In genomic region chr13:25019793-25020539, GRCm38 (mm10) we compare ENCODE assay signal across 8 mouse cellular contexts. TPM values are rescaled to one million over a fixed set of nuclear protein-coding genes. Genes with fewer than 3 reads are reported as not detected.
DNase-seq lines count a peak whose midpoint lies in the region; ATAC-seq and TF ChIP-seq lines count a peak whose summit lies in the region.

Gene Mrs2, minus strand, starts transcription at chr13:25020379.

- WGBS in embryonic facial prominence, embryonic 13.5 days: under 1% methylated on average over 83 of the region's 84 CpGs
- under 1% methylated on average over 82 of the region's 84 CpGs for WGBS in heart, adult 2 months
- under 1% methylated on average over 67 of the region's 84 CpGs for WGBS in limb, embryonic 13.5 days
- WGBS in midbrain, embryonic 16.5 days: under 1% methylated on average over 65 of the region's 84 CpGs

- peaks cover 13% of the 10 kb centered on the region; the same call in 1 of the 2 replicates for H3K36me3 ChIP-seq in embryonic facial prominence, embryonic 13.5 days
- peaks cover 6% of the 10 kb centered on the region for H3K36me3 ChIP-seq in heart, adult 2 months (ENCODE audit: control insufficient read depth, insufficient read depth, low read length)
- H3K36me3 ChIP-seq in limb, embryonic 13.5 days: 0 out of 2 replicates have a peak, but pooled peaks cover 7% of the 10 kb centered on the region
- H3K36me3 ChIP-seq in midbrain, embryonic 16.5 days (ENCODE audit: control insufficient read depth, insufficient read depth, low read length): no peaks in the 10 kb centered on the region

- peak; percentile 81 for ATAC-seq in embryonic facial prominence, embryonic 13.5 days (ENCODE audit: insufficient number of reproducible peaks, insufficient read depth, low FRiP score, low TSS enrichment, low read depth)
- ATAC-seq in limb, embryonic 13.5 days (ENCODE audit: low FRiP score, low read depth): peak; percentile 92
- ATAC-seq in midbrain, embryonic 16.5 days: peak; percentile 97

- peak within 1 kb of the TSS; percentile 89 for H3K9ac ChIP-seq in embryonic facial prominence, embryonic 13.5 days
- H3K9ac ChIP-seq in heart, adult 2 months (ENCODE audit: low read depth, low read length): peak within 1 kb of the TSS; percentile 98
- H3K9ac ChIP-seq in limb, embryonic 13.5 days: peak within 1 kb of the TSS; percentile 91
- peak within 1 kb of the TSS; percentile 86 for H3K9ac ChIP-seq in midbrain, embryonic 16.5 days (ENCODE audit: low read depth, low read length)

- H3K4me2 ChIP-seq in embryonic facial prominence, embryonic 13.5 days: peak within 1 kb of the TSS; percentile 76
- H3K4me2 ChIP-seq in limb, embryonic 13.5 days (replicated peaks): peak within 1 kb of the TSS; percentile 74
- peak within 1 kb of the TSS; percentile 86 for H3K4me2 ChIP-seq in midbrain, embryonic 16.5 days (ENCODE audit: low read length)

- TF ChIP-seq EP300 in heart, adult 2 months (IDR thresholded peaks at IDR 0.05; ENCODE audit: insufficient read depth, low read depth, low read length): peak; percentile 49; the same call in 1 of the 2 replicates

- TF ChIP-seq POLR2A in heart, adult 2 months (IDR thresholded peaks at IDR 0.05; ENCODE audit: insufficient read depth, low read depth, low read length): peak; percentile 97

- no peaks in the 10 kb centered on the region for H3K79me2 ChIP-seq in heart, adult 2 months (replicated peaks; ENCODE audit: control insufficient read depth, insufficient read depth, low read length)

- no peaks in the 10 kb centered on the region for H3K9me3 ChIP-seq in embryonic facial prominence, embryonic 13.5 days
- no peaks in the 10 kb centered on the region for H3K9me3 ChIP-seq in limb, embryonic 13.5 days
- no peaks in the 10 kb centered on the region for H3K9me3 ChIP-seq in midbrain, embryonic 16.5 days (replicated peaks; ENCODE audit: control insufficient read depth, low read length, poor library complexity, severe bottlenecking)

- H3K27me3 ChIP-seq in embryonic facial prominence, embryonic 13.5 days: no peaks in the 10 kb centered on the region
- no peaks in the 10 kb centered on the region for H3K27me3 ChIP-seq in heart, adult 2 months (ENCODE audit: control insufficient read depth, insufficient read depth, low read length)
- 0 out of 2 replicates have a peak, but pooled peaks cover 2% of the 10 kb centered on the region for H3K27me3 ChIP-seq in limb, embryonic 13.5 days
- no peaks in the 10 kb centered on the region for H3K27me3 ChIP-seq in midbrain, embryonic 16.5 days (ENCODE audit: control insufficient read depth, insufficient read depth, low read depth, low read length)

- no peak within 1 kb of the TSS for H3K27ac ChIP-seq in embryonic facial prominence, embryonic 13.5 days
- H3K27ac ChIP-seq in heart, adult 2 months: peak within 1 kb of the TSS; percentile 59
- H3K27ac ChIP-seq in limb, embryonic 13.5 days: peak within 1 kb of the TSS; percentile 67
- peak within 1 kb of the TSS; percentile 79 for H3K27ac ChIP-seq in midbrain, embryonic 16.5 days (ENCODE audit: low read length)

- intact Hi-C loops in heart, adult 2 months (cut with DNase I): no loop called here

- peaks cover 14% of the 10 kb centered on the region for H3K4me1 ChIP-seq in embryonic facial prominence, embryonic 13.5 days
- peaks cover 2% of the 10 kb centered on the region for H3K4me1 ChIP-seq in heart, adult 2 months (ENCODE audit: control insufficient read depth, insufficient read depth, low read length)
- peaks cover 18% of the 10 kb centered on the region for H3K4me1 ChIP-seq in limb, embryonic 13.5 days
- H3K4me1 ChIP-seq in midbrain, embryonic 16.5 days (ENCODE audit: control insufficient read depth, insufficient read depth, low read length): peaks cover 17% of the 10 kb centered on the region

- TF ChIP-seq CTCF in heart, adult 2 months (IDR thresholded peaks at IDR 0.05): no peak

- peak within 1 kb of the TSS; percentile 91 for H3K4me3 ChIP-seq in embryonic facial prominence, embryonic 13.5 days
- H3K4me3 ChIP-seq in heart, adult 2 months: peak within 1 kb of the TSS; percentile 81
- H3K4me3 ChIP-seq in limb, embryonic 13.5 days: peak within 1 kb of the TSS; percentile 75
- peak within 1 kb of the TSS; percentile 69 for H3K4me3 ChIP-seq in midbrain, embryonic 16.5 days (ENCODE audit: low read depth, low read length)

- DNase-seq in 3134 (ENCODE audit: extremely low read depth, insufficient read length, low spot score): peak; percentile 96
- DNase-seq in adrenal gland, postnatal 36 days: peak; percentile 92 to 93
- peak; percentile 94 to 95 for DNase-seq in heart, adult 2 months
- DNase-seq in kidney, adult 8-10 months: peak; percentile 90 to 91
- peak; percentile 82 to 87 for DNase-seq in spleen, postnatal 10 days (ENCODE audit: low spot score in 2 of 2)

RNA-seq across cellular contexts. Expression of gene Mrs2, which starts in this region (rescaled TPM):
- total RNA-seq in adrenal gland, postnatal 36 days (2021): 10 to 100 TPM; 44.4 to 49.0 TPM
- polyA plus RNA-seq in embryonic facial prominence, embryonic 13.5 days (2015; fragmentation: Nextera tagmentation; extraction: Ambion mirVana): 14.0 and 15.1 TPM in 2 replicates
- total RNA-seq in heart, adult 2 months (2021): 10 to 100 TPM; 46.8 to 49.3 TPM
- 24.1 and 57.1 TPM in 2 replicates for polyA plus RNA-seq in heart, adult 2 months (2012; rRNA removed)
- polyA plus RNA-seq in limb, embryonic 13.5 days (2015; fragmentation: Nextera tagmentation; extraction: Ambion mirVana): 13.6 and 14.6 TPM in 2 replicates
- polyA plus RNA-seq in midbrain, embryonic 16.5 days (2015; fragmentation: Nextera tagmentation; extraction: Ambion mirVana): 14.9 and 19.3 TPM in 2 replicates
